Comparison of ENCODE assay signal across 8 mouse cellular contexts in genomic region chr11:95042096-95042495, GRCm38 (mm10). TPM values are rescaled to one million over a fixed set of nuclear protein-coding genes. Genes with fewer than 3 reads are reported as not detected.
A peak's percentile ranks its signal among the peaks of the same experiment; 100 is the strongest.
DNase-seq lines count a peak whose midpoint lies in the region; ATAC-seq and TF ChIP-seq lines count a peak whose summit lies in the region.

No protein-coding gene starts in this region.

- H3K9me3 ChIP-seq in G1E (replicated peaks) = no peaks in the 10 kb centered on the region
- H3K9me3 ChIP-seq in forebrain, embryonic 13.5 days (replicated peaks) = no peaks in the 10 kb centered on the region
- H3K9me3 ChIP-seq in liver, embryonic 16.5 days (replicated peaks; ENCODE audit: control insufficient read depth, low read length) = no peaks in the 10 kb centered on the region
- H3K9me3 ChIP-seq in neural tube, embryonic 13.5 days = no peaks in the 10 kb centered on the region

- H3K4me1 ChIP-seq in G1E (ENCODE audit: insufficient read depth, low read depth, low read length) = peaks cover 39% of the 10 kb centered on the region
- H3K4me1 ChIP-seq in forebrain, embryonic 13.5 days = peaks cover 19% of the 10 kb centered on the region
- H3K4me1 ChIP-seq in liver, embryonic 16.5 days (ENCODE audit: control insufficient read depth, low read depth, low read length) = peaks cover 23% of the 10 kb centered on the region
- H3K4me1 ChIP-seq in neural tube, embryonic 13.5 days (replicated peaks) = peaks cover 29% of the 10 kb centered on the region

- WGBS in forebrain, embryonic 13.5 days = 2% methylated on average over 11 of the region's 11 CpGs
- 1% methylated on average over 11 of the region's 11 CpGs for WGBS in liver, embryonic 16.5 days (ENCODE audit: insufficient replicate concordance)
- WGBS in neural tube, embryonic 13.5 days = under 1% methylated on average over 11 of the region's 11 CpGs

- intact Hi-C loops in heart, postnatal 10 days (cut with DNase I) = loop anchor here (2.0 to 10.0 kb wide), 3 partner anchors 65 to 213 kb away; partner anchors contain the start of gene Sgca

- H3K4me3 ChIP-seq in G1E (ENCODE audit: low read depth, low read length) = peak overlapping the region; percentile 75
- peak overlapping the region; percentile 68 for H3K4me3 ChIP-seq in forebrain, embryonic 13.5 days
- peak overlapping the region; percentile 78 for H3K4me3 ChIP-seq in liver, embryonic 16.5 days (ENCODE audit: low read depth, low read length)
- peak overlapping the region; percentile 84 for H3K4me3 ChIP-seq in neural tube, embryonic 13.5 days

- H3K27ac ChIP-seq in forebrain, embryonic 13.5 days = no peak overlapping the region
- peak overlapping the region; percentile 79 for H3K27ac ChIP-seq in liver, embryonic 16.5 days (ENCODE audit: low read length)
- peak overlapping the region; percentile 33 for H3K27ac ChIP-seq in neural tube, embryonic 13.5 days (replicated peaks)

- TF ChIP-seq CTCF in G1E (IDR thresholded peaks at IDR 0.05; ENCODE audit: low read depth, low read length) = peak; percentile 51

- ATAC-seq in G1E (ENCODE audit: extremely low read depth, insufficient number of reproducible peaks, low FRiP score, poor library complexity, severe bottlenecking) = no peak
- peak; percentile 36; the same call in 1 of the 2 replicates for ATAC-seq in cerebellum, adult (ENCODE audit: insufficient number of reproducible peaks, low FRiP score, low TSS enrichment)
- ATAC-seq in forebrain, embryonic 13.5 days = peak; percentile 21; the same call in 1 of the 2 replicates
- ATAC-seq in liver, embryonic 16.5 days (ENCODE audit: low read depth) = peak; percentile 20
- ATAC-seq in neural tube, embryonic 13.5 days (ENCODE audit: low read depth) = no peak; the same call in 1 of the 2 replicates

- H3K4me2 ChIP-seq in forebrain, embryonic 13.5 days = peak overlapping the region; percentile 83
- H3K4me2 ChIP-seq in liver, embryonic 16.5 days (ENCODE audit: low read depth, low read length) = peak overlapping the region; percentile 96
- peak overlapping the region; percentile 72 for H3K4me2 ChIP-seq in neural tube, embryonic 13.5 days

- peaks cover 30% of the 10 kb centered on the region for H3K36me3 ChIP-seq in G1E (replicated peaks)
- H3K36me3 ChIP-seq in forebrain, embryonic 13.5 days (ENCODE audit: poor library complexity, severe bottlenecking) = 0 out of 2 replicates have a peak, but pooled peaks cover 5% of the 10 kb centered on the region
- no peaks in the 10 kb centered on the region for H3K36me3 ChIP-seq in liver, embryonic 16.5 days (ENCODE audit: control insufficient read depth, insufficient read depth)
- H3K36me3 ChIP-seq in neural tube, embryonic 13.5 days = no peaks in the 10 kb centered on the region

- DNase-seq in G1E (ENCODE audit: low spot score) = peak; percentile 82
- peak; percentile 87 to 90 for DNase-seq in heart, postnatal 10 days
- peak; percentile 87 to 90 for DNase-seq in kidney, postnatal 4 days
- peak; percentile 82 for DNase-seq in telencephalon, adult 2 months (ENCODE audit: low read depth, low spot score)

- H3K27me3 ChIP-seq in G1E (ENCODE audit: insufficient read depth, low read length) = peaks cover 25% of the 10 kb centered on the region; the same call in 1 of the 2 replicates
- 0 out of 2 replicates have a peak, but pooled peaks cover 3% of the 10 kb centered on the region for H3K27me3 ChIP-seq in forebrain, embryonic 13.5 days
- H3K27me3 ChIP-seq in liver, embryonic 16.5 days (ENCODE audit: control insufficient read depth, insufficient read depth, low read depth, low read length) = no peaks in the 10 kb centered on the region
- no peaks in the 10 kb centered on the region for H3K27me3 ChIP-seq in neural tube, embryonic 13.5 days

- peak overlapping the region; percentile 43; the same call in 1 of the 2 replicates for H3K9ac ChIP-seq in forebrain, embryonic 13.5 days
- H3K9ac ChIP-seq in liver, embryonic 16.5 days (ENCODE audit: low read depth, low read length) = peak overlapping the region; percentile 42
- H3K9ac ChIP-seq in neural tube, embryonic 13.5 days = peak overlapping the region; percentile 62

RNA-seq across cellular contexts. Expression of gene Pdk2, which starts 0.9 kb away (rescaled TPM):
- total RNA-seq in G1E (2014; fragmentation: Nextera tagmentation) (40.3 and 46.1 TPM in 2 replicates), G1E (2017) (3.7 and 3.9 TPM in 2 replicates)
- polyA plus RNA-seq in G1E (2012) = 33.7 and 37.8 TPM in 2 replicates
- polyA plus RNA-seq in forebrain, embryonic 13.5 days (2015; fragmentation: Nextera tagmentation; extraction: Ambion mirVana) = 19.7 and 20.2 TPM in 2 replicates
- 100 to 1,000 TPM; 261 to 278 TPM for total RNA-seq in heart, postnatal 10 days (2021)
- polyA plus RNA-seq in liver, embryonic 16.5 days (2015; fragmentation: Nextera tagmentation; extraction: Ambion mirVana) = 10.7 and 13.9 TPM in 2 replicates
- 26.2 and 27.6 TPM in 2 replicates for polyA plus RNA-seq in neural tube, embryonic 13.5 days (2015; fragmentation: Nextera tagmentation; extraction: Ambion mirVana)

RNA-seq across cellular contexts. Expression of gene Samd14, which starts 32.4 kb away (rescaled TPM):
- total RNA-seq in G1E (2014; fragmentation: Nextera tagmentation) = 71.8 and 84.9 TPM in 2 replicates
- 26.1 and 30.0 TPM in 2 replicates for total RNA-seq in G1E (2017)
- 356 and 518 TPM in 2 replicates for polyA plus RNA-seq in G1E (2012)
- polyA plus RNA-seq in forebrain, embryonic 13.5 days (2015; fragmentation: Nextera tagmentation; extraction: Ambion mirVana) = 89.2 and 95.0 TPM in 2 replicates
- 1 to 10 TPM; 4.1 to 5.9 TPM for total RNA-seq in heart, postnatal 10 days (2021)
- 27.2 and 34.7 TPM in 2 replicates for polyA plus RNA-seq in liver, embryonic 16.5 days (2015; fragmentation: Nextera tagmentation; extraction: Ambion mirVana)
- polyA plus RNA-seq in neural tube, embryonic 13.5 days (2015; fragmentation: Nextera tagmentation; extraction: Ambion mirVana) = 133 and 151 TPM in 2 replicates

RNA-seq across cellular contexts. Expression of gene Itga3, which starts 34.5 kb away (rescaled TPM):
- total RNA-seq in G1E (2014; fragmentation: Nextera tagmentation) (not detected in 2 replicates), G1E (2017) (0.27 TPM in 1 of 2 replicates, not detected in the other)
- polyA plus RNA-seq in G1E (2012) = not detected in 2 replicates
- polyA plus RNA-seq in forebrain, embryonic 13.5 days (2015; fragmentation: Nextera tagmentation; extraction: Ambion mirVana) = 2.4 and 3.9 TPM in 2 replicates
- 10 to 100 TPM; 14.3 to 14.6 TPM for total RNA-seq in heart, postnatal 10 days (2021)
- polyA plus RNA-seq in liver, embryonic 16.5 days (2015; fragmentation: Nextera tagmentation; extraction: Ambion mirVana) = 1.7 and 2.2 TPM in 2 replicates
- 12.0 and 12.1 TPM in 2 replicates for polyA plus RNA-seq in neural tube, embryonic 13.5 days (2015; fragmentation: Nextera tagmentation; extraction: Ambion mirVana)

RNA-seq across cellular contexts. Expression of gene Ppp1r9b, which starts 51.3 kb away (rescaled TPM):
- 87.8 and 117 TPM in 2 replicates for total RNA-seq in G1E (2014; fragmentation: Nextera tagmentation)
- total RNA-seq in G1E (2017) = 68.2 and 83.2 TPM in 2 replicates
- polyA plus RNA-seq in G1E (2012) = 207 and 233 TPM in 2 replicates
- 15.8 and 16.3 TPM in 2 replicates for polyA plus RNA-seq in forebrain, embryonic 13.5 days (2015; fragmentation: Nextera tagmentation; extraction: Ambion mirVana)
- total RNA-seq in heart, postnatal 10 days (2021) = 10 to 100 TPM; 51.3 to 58.5 TPM
- polyA plus RNA-seq in liver, embryonic 16.5 days (2015; fragmentation: Nextera tagmentation; extraction: Ambion mirVana) = 7.1 and 7.6 TPM in 2 replicates
- 18.0 and 19.3 TPM in 2 replicates for polyA plus RNA-seq in neural tube, embryonic 13.5 days (2015; fragmentation: Nextera tagmentation; extraction: Ambion mirVana)

Comparison
In these comparisons a context has a peak if more than half of its experiments do, and no peak if none do; other contexts are left out.
1. ATAC-seq: peak in cerebellum, adult (single experiment), forebrain, embryonic 13.5 days (single experiment) and liver, embryonic 16.5 days (single experiment); none in G1E (single experiment) and neural tube, embryonic 13.5 days (single experiment).
2. Peak in every context shown above with its lines, with median percentiles within 50 percentile points of each other: DNase-seq, H3K4me3 ChIP-seq, H3K4me2 ChIP-seq and H3K9ac ChIP-seq.